Mouse (Mus musculus) ES-Bruce4 (cell line): ENCODE data around the gene Nkiras2.

Source experiments
- CTCF ChIP-seq: IDR thresholded peaks from one replicate; pipeline ENCODE4 v1.8.1; 2011; ENCODE audit warnings: low read depth, low read length
- POLR2A ChIP-seq: IDR thresholded peaks from one replicate; pipeline ENCODE4 v1.8.1; 2011; ENCODE audit warnings: low read length; ENCODE audit not compliant: insufficient read depth

DNA sequence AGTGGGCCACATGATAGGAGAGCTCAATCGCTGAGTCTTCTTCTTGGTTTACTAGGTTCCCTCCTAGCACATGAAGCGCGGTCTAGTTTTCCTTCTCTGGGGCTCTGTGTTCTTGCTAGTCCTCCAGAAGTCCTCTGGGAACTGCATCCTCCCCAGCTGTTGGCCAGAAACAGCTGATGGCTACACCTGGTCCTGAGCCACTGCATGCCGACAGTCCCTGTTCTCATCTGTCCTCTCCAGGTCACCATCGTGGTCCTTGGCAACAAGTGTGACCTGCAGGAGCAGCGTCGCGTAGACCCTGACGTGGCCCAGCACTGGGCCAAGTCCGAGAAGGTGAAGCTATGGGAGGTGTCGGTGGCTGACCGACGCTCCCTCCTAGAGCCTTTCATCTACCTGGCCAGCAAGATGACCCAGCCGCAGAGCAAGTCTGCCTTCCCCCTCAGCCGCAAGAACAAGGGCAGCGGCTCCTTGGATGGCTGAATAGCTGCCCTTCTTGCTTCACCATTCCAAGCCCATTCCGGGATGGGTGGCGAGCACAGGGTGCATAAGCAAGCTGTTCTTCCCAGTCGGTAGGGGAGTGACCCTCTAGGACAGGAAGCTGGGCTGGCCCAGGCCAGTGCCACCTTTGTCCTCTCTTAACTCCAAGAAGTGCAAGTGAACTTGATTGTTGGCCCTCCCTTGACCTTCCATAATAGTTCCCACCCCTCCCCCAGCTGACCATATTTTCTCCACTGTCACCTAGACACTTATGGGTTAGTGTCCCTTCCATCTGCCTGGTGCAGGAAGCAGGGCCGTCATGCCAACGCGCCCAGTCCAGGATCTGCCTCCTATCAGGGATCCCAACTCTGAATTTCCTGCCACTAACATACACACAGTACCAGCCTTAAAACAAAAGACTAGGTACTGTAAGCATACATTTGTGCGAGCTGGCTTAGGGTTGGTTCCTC is 7.0 kb downstream of the Nkiras2 start:
- TF ChIP-seq CTCF, result no peak
- TF ChIP-seq POLR2A, result no peak
